11 mouse cellular contexts compared by ENCODE assay signal in genomic region chr6:92468383-92468791, GRCm38 (mm10).
A peak's percentile ranks its signal among the peaks of the same experiment; 100 is the strongest.
DNase-seq lines count a peak whose midpoint lies in the region; ATAC-seq lines count a peak whose summit lies in the region.
"Had no signal": no experiment of that assay in that cellular context is flagged by ENCODE, and none has a peak within 500 bp of the region (broad histone marks: within the 10 kb centered on the region; RNA-seq: fewer than 3 reads in every experiment).

No protein-coding gene starts in this region.

- H3K27me3 ChIP-seq in midbrain, embryonic 14.5 days (ENCODE audit: control insufficient read depth, insufficient read depth, low read length) = no peaks in the 10 kb centered on the region
- no peaks in the 10 kb centered on the region for H3K27me3 ChIP-seq in midbrain, embryonic 11.5 days (ENCODE audit: control insufficient read depth, insufficient read depth, low read length)
- H3K27me3 ChIP-seq in hindbrain, embryonic 16.5 days (replicated peaks; ENCODE audit: control insufficient read depth, insufficient read depth, low read length) = no peaks in the 10 kb centered on the region
- no peaks in the 10 kb centered on the region for H3K27me3 ChIP-seq in stomach, embryonic 14.5 days (ENCODE audit: control insufficient read depth, insufficient read depth, low read length)
- H3K27me3 ChIP-seq: neural tube, embryonic 13.5 days had no signal

- no peak overlapping the region for H3K4me3 ChIP-seq in midbrain, embryonic 14.5 days (replicated peaks; ENCODE audit: low read depth, low read length)
- no peak overlapping the region for H3K4me3 ChIP-seq in midbrain, embryonic 11.5 days (ENCODE audit: low read depth, low read length)
- no peak overlapping the region for H3K4me3 ChIP-seq in hindbrain, embryonic 16.5 days (ENCODE audit: low read length)
- no peak overlapping the region for H3K4me3 ChIP-seq in stomach, embryonic 14.5 days (ENCODE audit: low read depth, low read length)
- H3K4me3 ChIP-seq: erythroblast, embryonic 14.5 days; neural tube, embryonic 13.5 days had no signal

- intact Hi-C loops in heart, postnatal 25 days (cut with DNase I) = no loop called here

- H3K4me1 ChIP-seq in midbrain, embryonic 14.5 days (ENCODE audit: control insufficient read depth, insufficient read depth, low read length) = peaks cover 23% of the 10 kb centered on the region
- H3K4me1 ChIP-seq in midbrain, embryonic 11.5 days (ENCODE audit: control insufficient read depth, insufficient read depth, low read length) = peaks cover 11% of the 10 kb centered on the region
- peaks cover 36% of the 10 kb centered on the region for H3K4me1 ChIP-seq in hindbrain, embryonic 16.5 days (ENCODE audit: control insufficient read depth, insufficient read depth, low read depth, low read length)
- peaks cover 38% of the 10 kb centered on the region for H3K4me1 ChIP-seq in stomach, embryonic 14.5 days (ENCODE audit: control insufficient read depth, insufficient read depth, low read length)

- H3K36me3 ChIP-seq in midbrain, embryonic 14.5 days (ENCODE audit: control insufficient read depth, insufficient read depth, low read length) = no peaks in the 10 kb centered on the region
- no peaks in the 10 kb centered on the region for H3K36me3 ChIP-seq in midbrain, embryonic 11.5 days (ENCODE audit: control insufficient read depth, insufficient read depth, low read length)
- H3K36me3 ChIP-seq in hindbrain, embryonic 16.5 days (ENCODE audit: control insufficient read depth, insufficient read depth, low read length) = no peaks in the 10 kb centered on the region
- no peaks in the 10 kb centered on the region for H3K36me3 ChIP-seq in stomach, embryonic 14.5 days (ENCODE audit: control insufficient read depth, insufficient read depth, low read length)
- H3K36me3 ChIP-seq: neural tube, embryonic 13.5 days had no signal

- no peak for ATAC-seq in midbrain, embryonic 14.5 days (ENCODE audit: low FRiP score, low TSS enrichment)
- no peak for ATAC-seq in midbrain, embryonic 11.5 days (ENCODE audit: low FRiP score)
- no peak for ATAC-seq in hindbrain, embryonic 16.5 days
- peak; percentile 75; the same call in 1 of the 2 replicates for ATAC-seq in stomach, embryonic 14.5 days (ENCODE audit: insufficient number of reproducible peaks, insufficient read depth, low FRiP score, low read depth)

- no peak overlapping the region for H3K9ac ChIP-seq in midbrain, embryonic 14.5 days (replicated peaks; ENCODE audit: low read length)
- no peak overlapping the region for H3K9ac ChIP-seq in midbrain, embryonic 11.5 days (ENCODE audit: low read length)
- no peak overlapping the region for H3K9ac ChIP-seq in hindbrain, embryonic 16.5 days (ENCODE audit: low read depth, low read length)
- H3K9ac ChIP-seq in stomach, embryonic 14.5 days (replicated peaks; ENCODE audit: low read depth, low read length) = no peak overlapping the region
- H3K9ac ChIP-seq: neural tube, embryonic 13.5 days had no signal

- 75% methylated on average over 3 of the region's 3 CpGs for WGBS in midbrain, embryonic 14.5 days
- WGBS in midbrain, embryonic 11.5 days = 81% methylated on average over 3 of the region's 3 CpGs
- WGBS in hindbrain, embryonic 16.5 days = 55% methylated on average over 3 of the region's 3 CpGs
- 32% methylated on average over 3 of the region's 3 CpGs for WGBS in stomach, embryonic 14.5 days

- H3K9me3 ChIP-seq in midbrain, embryonic 14.5 days (ENCODE audit: control insufficient read depth, low read length) = no peaks in the 10 kb centered on the region
- H3K9me3 ChIP-seq in midbrain, embryonic 11.5 days (ENCODE audit: control insufficient read depth, low read length) = no peaks in the 10 kb centered on the region
- no peaks in the 10 kb centered on the region for H3K9me3 ChIP-seq in hindbrain, embryonic 16.5 days (ENCODE audit: control insufficient read depth, low read length)
- H3K9me3 ChIP-seq in stomach, embryonic 14.5 days (ENCODE audit: control insufficient read depth, low read depth, low read length) = no peaks in the 10 kb centered on the region
- H3K9me3 ChIP-seq: neural tube, embryonic 13.5 days had no signal

- 0 out of 2 replicates have a peak overlapping the region, but pooled peaks have one; percentile 67 for H3K27ac ChIP-seq in midbrain, embryonic 14.5 days (replicated peaks; ENCODE audit: low read depth, low read length)
- H3K27ac ChIP-seq in midbrain, embryonic 11.5 days (ENCODE audit: low read depth, low read length) = no peak overlapping the region
- 0 out of 2 replicates have a peak overlapping the region, but pooled peaks have one; percentile 47 for H3K27ac ChIP-seq in hindbrain, embryonic 16.5 days (ENCODE audit: low read depth, low read length)
- peak overlapping the region; percentile 88 for H3K27ac ChIP-seq in stomach, embryonic 14.5 days (ENCODE audit: low read length)
- H3K27ac ChIP-seq: macrophage had no signal

- DNase-seq in heart, adult 11 months = peak; percentile 96
- no peak for DNase-seq in heart, postnatal 25 days (ENCODE audit: low spot score)
- no peak for DNase-seq in midbrain, embryonic 14.5 days
- no peak for DNase-seq in midbrain, embryonic 11.5 days (ENCODE audit: low spot score, missing footprints)
- no peak for DNase-seq in MN1 (ENCODE audit: low spot score)
- DNase-seq in cerebellum, adult 9-11 months = no peak

- H3K4me2 ChIP-seq in midbrain, embryonic 14.5 days (ENCODE audit: low read length) = no peak overlapping the region
- no peak overlapping the region for H3K4me2 ChIP-seq in midbrain, embryonic 11.5 days
- no peak overlapping the region for H3K4me2 ChIP-seq in hindbrain, embryonic 16.5 days (ENCODE audit: low read length)
- no peak overlapping the region for H3K4me2 ChIP-seq in stomach, embryonic 14.5 days (replicated peaks; ENCODE audit: low read depth, low read length)
- H3K4me2 ChIP-seq: neural tube, embryonic 13.5 days had no signal
